Mouse (Mus musculus) gastrocnemius, adult 2 months (tissue): ENCODE measurements around the gene Atp11a. TPM values are rescaled to one million over a fixed set of nuclear protein-coding genes. Genes with fewer than 3 reads are reported as not detected.

Source experiments
- DNase-seq: peaks from one replicate; pipeline ENCODE4 v3.0.0; 2022
- H3K27ac ChIP-seq: fragments of 200-600 bp; 2 replicates; pipeline ENCODE4 v1.8.1; 2022; ENCODE audit warnings: mild to moderate bottlenecking
- H3K4me3 ChIP-seq: fragments of 200-600 bp; 2 replicates; pipeline ENCODE4 v1.8.1; 2022; ENCODE audit warnings: mild to moderate bottlenecking, moderate library complexity
- CTCF ChIP-seq: fragments of 200-600 bp; IDR thresholded peaks from 2 replicates; pipeline ENCODE4 v1.8.1; 2022; ENCODE audit warnings: antibody characterized with exemption, mild to moderate bottlenecking, moderate library complexity
- intact Hi-C: fragments of 180-260 bp; cut with DNase I; formaldehyde crosslinking; loops from one replicate; pipeline ENCODE4 v1.15.1; 2025
- total RNA-seq, 2 experiments: library from RNA; stranded (reverse); gene quantifications; 2 replicates each; pipeline ENCODE4 v1.2.3; 2021

Atp11a gene
- total RNA-seq, 2 experiments from 2014 or later, result 27.1 to 30.9 TPM

GRCm38 (mm10) chr8:12801586-12801985 lies 44.8 kb downstream of the Atp11a start:
- Histone ChIP-seq H3K4me3 (no peak overlapping the region), H3K27ac (no peak overlapping the region)
- no peak for TF ChIP-seq CTCF
- intact Hi-C loops, result no loop called here
- no peak for DNase-seq

GRCm38 (mm10) chr8:12803121-12803520 lies 46.3 kb downstream of the Atp11a start:
- no peak overlapping the region for H3K27ac ChIP-seq
- DNase-seq, result no peak
- no peak overlapping the region for H3K4me3 ChIP-seq
- intact Hi-C loops, result no loop called here
- no peak for TF ChIP-seq CTCF

GRCm38 (mm10) chr8:12804909-12805308 lies 48.1 kb downstream of the Atp11a start:
- Histone ChIP-seq H3K27ac (peak overlapping the region; percentile 31), H3K4me3 (no peak overlapping the region)
- no peak for DNase-seq
- intact Hi-C loops, result loop anchor here (5.0 kb wide), 1 partner anchor 33 kb away; no protein-coding TSS in a partner anchor
- TF ChIP-seq CTCF, result no peak

- intact Hi-C loops, result loop anchor here (5.0 kb wide), 1 partner anchor 33 kb away; no protein-coding TSS in a partner anchor
- peak overlapping the region; percentile 31; the same call in 1 of the 2 replicates for H3K27ac ChIP-seq
- no peak overlapping the region for H3K4me3 ChIP-seq
- no peak for TF ChIP-seq CTCF
- DNase-seq, result peak; percentile 12
Measured at GRCm38 (mm10) chr8:12805569-12805968, 48.8 kb downstream of the Atp11a start.

GRCm38 (mm10) chr8:12808018-12808417 lies 51.2 kb downstream of the Atp11a start:
- TF ChIP-seq CTCF, result no peak
- intact Hi-C loops, result loop anchor here (5.0 kb wide), 1 partner anchor 36 kb away; no protein-coding TSS in a partner anchor
- H3K4me3 ChIP-seq, result no peak overlapping the region
- DNase-seq, result no peak
- peak overlapping the region; percentile 49 for H3K27ac ChIP-seq

- no peak for TF ChIP-seq CTCF
- no peak for DNase-seq
- Histone ChIP-seq H3K27ac (no peak overlapping the region), H3K4me3 (no peak overlapping the region)
- intact Hi-C loops, result loop anchor here (5.0 kb wide), 1 partner anchor 37 kb away; no protein-coding TSS in a partner anchor
Measured at GRCm38 (mm10) chr8:12809516-12809915, 52.7 kb downstream of the Atp11a start.

- peak; percentile 62 for TF ChIP-seq CTCF
- no peak overlapping the region for H3K4me3 ChIP-seq
- DNase-seq, result no peak
- intact Hi-C loops, result loop anchor here (5.0 kb wide), 2 partner anchors 54 to 134 kb away; partner anchors contain the start of gene Atp11a
- no peak overlapping the region for H3K27ac ChIP-seq
Measured at GRCm38 (mm10) chr8:12811231-12811630, 54.4 kb downstream of the Atp11a start.

- H3K27ac ChIP-seq, result no peak overlapping the region
- DNase-seq, result no peak
- TF ChIP-seq CTCF, result no peak
- intact Hi-C loops, result no loop called here
- H3K4me3 ChIP-seq, result no peak overlapping the region
Measured at GRCm38 (mm10) chr8:12816412-12816811, 59.6 kb downstream of the Atp11a start.

GRCm38 (mm10) chr8:12822892-12823291 lies 66.1 kb downstream of the Atp11a start:
- DNase-seq, result no peak
- intact Hi-C loops, result no loop called here
- no peak overlapping the region for H3K4me3 ChIP-seq
- no peak for TF ChIP-seq CTCF
- no peak overlapping the region for H3K27ac ChIP-seq

- Histone ChIP-seq H3K27ac (no peak overlapping the region), H3K4me3 (no peak overlapping the region)
- intact Hi-C loops, result no loop called here
- no peak for TF ChIP-seq CTCF
- no peak for DNase-seq
Measured at GRCm38 (mm10) chr8:12824562-12824961, 67.7 kb downstream of the Atp11a start.

GRCm38 (mm10) chr8:12825236-12825635 lies 68.4 kb downstream of the Atp11a start:
- DNase-seq, result no peak
- H3K27ac ChIP-seq, result peak overlapping the region; percentile 32
- intact Hi-C loops, result no loop called here

GRCm38 (mm10) chr8:12825686-12826237 lies 68.9 kb downstream of the Atp11a start:
- intact Hi-C loops, result no loop called here
- TF ChIP-seq CTCF, result no peak
- no peak for DNase-seq
- Histone ChIP-seq H3K4me3 (no peak overlapping the region), H3K27ac (peak overlapping the region; percentile 32)

More at GRCm38 (mm10) chr8:12825236-12825635, 68.4 kb downstream of the Atp11a start:
- H3K4me3 ChIP-seq, result no peak overlapping the region
- TF ChIP-seq CTCF, result no peak

- intact Hi-C loops, result no loop called here
- Histone ChIP-seq H3K4me3 (no peak overlapping the region), H3K27ac (peak overlapping the region; percentile 12; the same call in 1 of the 2 replicates)
- TF ChIP-seq CTCF, result no peak
- peak; percentile 65 for DNase-seq
Measured at GRCm38 (mm10) chr8:12827124-12827523, 70.3 kb downstream of the Atp11a start.

- H3K27ac ChIP-seq, result no peak overlapping the region
- no peak overlapping the region for H3K4me3 ChIP-seq
- intact Hi-C loops, result no loop called here
- DNase-seq, result no peak
- TF ChIP-seq CTCF, result no peak
Measured at GRCm38 (mm10) chr8:12828298-12828697, 71.5 kb downstream of the Atp11a start.
